Mouse (Mus musculus) kidney, adult 2 months (tissue): ENCODE measurements around the gene Defb45.

ENCODE experiments used
- CTCF ChIP-seq: fragments of 200-500 bp; conservative IDR thresholded peaks from 2 replicates; pipeline ENCODE4 v1.5.1; 2011; ENCODE audit warnings: low read depth, mild to moderate bottlenecking, control low read depth, low read length, moderate library complexity, mixed read lengths; ENCODE audit not compliant: insufficient read depth, insufficient read length
- POLR2A ChIP-seq: fragments of 200-500 bp; IDR thresholded peaks from one replicate; pipeline ENCODE4 v1.6.1; 2011; ENCODE audit warnings: low read depth, low read length, control low read depth

- TF ChIP-seq CTCF (no peak), POLR2A (no peak)
These were observed 877 bp upstream of the Defb45 start for GRCm38 (mm10) chr2:152600076-152600475.
